In genomic region chr5:92905594-92906008, GRCm38 (mm10) we compare ENCODE assay signal across 9 mouse cellular contexts.
DNase-seq lines count a peak whose midpoint lies in the region; ATAC-seq and TF ChIP-seq lines count a peak whose summit lies in the region.
"Had no signal": no experiment of that assay in that cellular context is flagged by ENCODE, and none has a peak within 500 bp of the region (broad histone marks: within the 10 kb centered on the region; RNA-seq: fewer than 3 reads in every experiment).

No protein-coding gene starts in this region.

- DNase-seq in heart, adult 2 months = no peak
- peak; percentile 86 for DNase-seq in embryonic facial prominence, embryonic 10.5 days (ENCODE audit: low spot score)
- peak; percentile 74 for DNase-seq in hindbrain, postnatal 0 days (ENCODE audit: low spot score)
- peak; percentile 93 for DNase-seq in midbrain, embryonic 10.5 days (ENCODE audit: low spot score)
- no peak for DNase-seq in c-Kit-positive CD71-positive TER-119-positive erythroid progenitor cells, embryonic 14.5 days (ENCODE audit: low spot score)
- DNase-seq in spleen, adult 12 weeks (ENCODE audit: low spot score) = no peak
- DNase-seq in cerebellum, adult 18-20 months = no peak

- no peak overlapping the region for H3K4me3 ChIP-seq in heart, embryonic 16.5 days (ENCODE audit: low read length)
- H3K4me3 ChIP-seq in heart, adult 2 months = no peak overlapping the region
- 0 out of 2 replicates have a peak overlapping the region, but pooled peaks have one; percentile 8 for H3K4me3 ChIP-seq in embryonic facial prominence, embryonic 10.5 days
- H3K4me3 ChIP-seq in hindbrain, postnatal 0 days (ENCODE audit: low read length) = no peak overlapping the region
- peak overlapping the region; percentile 35 for H3K4me3 ChIP-seq in midbrain, embryonic 10.5 days

- TF ChIP-seq CTCF in heart, adult 2 months (IDR thresholded peaks at IDR 0.05) = no peak
- TF ChIP-seq CTCF in hindbrain, postnatal 0 days (IDR thresholded peaks at IDR 0.05; ENCODE audit: low read depth) = no peak

- no peak for TF ChIP-seq POLR2A in heart, adult 2 months (IDR thresholded peaks at IDR 0.05; ENCODE audit: insufficient read depth, low read depth, low read length)

- no peaks in the 10 kb centered on the region for H3K79me2 ChIP-seq in heart, adult 2 months (replicated peaks; ENCODE audit: control insufficient read depth, insufficient read depth, low read length)

- ATAC-seq in heart, embryonic 16.5 days (replicated peaks; ENCODE audit: extremely low read depth, insufficient read depth, low FRiP score) = 0 out of 2 replicates have a peak, but pooled peaks have one; percentile 30
- peak; percentile 91 for ATAC-seq in hindbrain, postnatal 0 days

- H3K9ac ChIP-seq in heart, embryonic 16.5 days (ENCODE audit: low read length) = peak overlapping the region; percentile 60
- no peak overlapping the region for H3K9ac ChIP-seq in heart, adult 2 months (ENCODE audit: low read depth, low read length)
- H3K9ac ChIP-seq in hindbrain, postnatal 0 days (replicated peaks; ENCODE audit: low read length) = no peak overlapping the region

- no peak for TF ChIP-seq EP300 in heart, adult 2 months (IDR thresholded peaks at IDR 0.05; ENCODE audit: insufficient read depth, low read depth, low read length)

- H3K9me3 ChIP-seq in heart, embryonic 16.5 days (replicated peaks; ENCODE audit: control insufficient read depth, low read length) = peaks cover 10% of the 10 kb centered on the region
- H3K9me3 ChIP-seq in embryonic facial prominence, embryonic 10.5 days = peaks cover 6% of the 10 kb centered on the region
- H3K9me3 ChIP-seq in hindbrain, postnatal 0 days (ENCODE audit: low read length) = no peaks in the 10 kb centered on the region
- peaks cover 16% of the 10 kb centered on the region for H3K9me3 ChIP-seq in midbrain, embryonic 10.5 days (replicated peaks)

- H3K27ac ChIP-seq in heart, embryonic 16.5 days (ENCODE audit: low read length) = peak overlapping the region; percentile 81
- no peak overlapping the region for H3K27ac ChIP-seq in heart, adult 2 months
- peak overlapping the region; percentile 83 for H3K27ac ChIP-seq in embryonic facial prominence, embryonic 10.5 days (replicated peaks)
- H3K27ac ChIP-seq in hindbrain, postnatal 0 days = peak overlapping the region; percentile 45; the same call in 1 of the 2 replicates
- H3K27ac ChIP-seq in midbrain, embryonic 10.5 days (replicated peaks) = peak overlapping the region; percentile 87

- H3K4me2 ChIP-seq in heart, embryonic 16.5 days (ENCODE audit: low read depth, low read length) = 0 out of 2 replicates have a peak overlapping the region, but pooled peaks have one; percentile 4
- H3K4me2 ChIP-seq in hindbrain, postnatal 0 days (ENCODE audit: low read depth, low read length) = no peak overlapping the region

- H3K4me1 ChIP-seq in heart, embryonic 16.5 days (ENCODE audit: control insufficient read depth, insufficient read depth, low read length) = peaks cover 60% of the 10 kb centered on the region
- H3K4me1 ChIP-seq in heart, adult 2 months (ENCODE audit: control insufficient read depth, insufficient read depth, low read length) = peaks cover 5% of the 10 kb centered on the region
- peaks cover 46% of the 10 kb centered on the region for H3K4me1 ChIP-seq in embryonic facial prominence, embryonic 10.5 days
- no peaks in the 10 kb centered on the region for H3K4me1 ChIP-seq in hindbrain, postnatal 0 days (ENCODE audit: insufficient read depth, low read length)
- H3K4me1 ChIP-seq in midbrain, embryonic 10.5 days = peaks cover 64% of the 10 kb centered on the region

- peaks cover 11% of the 10 kb centered on the region for H3K36me3 ChIP-seq in heart, embryonic 16.5 days (ENCODE audit: control insufficient read depth, insufficient read depth)
- H3K36me3 ChIP-seq in heart, adult 2 months (ENCODE audit: control insufficient read depth, insufficient read depth, low read length) = peaks cover 2% of the 10 kb centered on the region; the same call in 1 of the 2 replicates
- H3K36me3 ChIP-seq in embryonic facial prominence, embryonic 10.5 days (replicated peaks) = peaks cover 43% of the 10 kb centered on the region
- no peaks in the 10 kb centered on the region for H3K36me3 ChIP-seq in hindbrain, postnatal 0 days (ENCODE audit: insufficient read depth, low read length)
- peaks cover 35% of the 10 kb centered on the region for H3K36me3 ChIP-seq in midbrain, embryonic 10.5 days

- intact Hi-C loops in heart, adult 2 months (cut with DNase I) = no loop called here

- no peaks in the 10 kb centered on the region for H3K27me3 ChIP-seq in heart, embryonic 16.5 days (ENCODE audit: control insufficient read depth, insufficient read depth, low read length)
- no peaks in the 10 kb centered on the region for H3K27me3 ChIP-seq in heart, adult 2 months (ENCODE audit: control insufficient read depth, insufficient read depth, low read length)
- no peaks in the 10 kb centered on the region for H3K27me3 ChIP-seq in embryonic facial prominence, embryonic 10.5 days (replicated peaks; ENCODE audit: low read depth, poor library complexity, severe bottlenecking)
- H3K27me3 ChIP-seq in hindbrain, postnatal 0 days (ENCODE audit: insufficient read depth, low read length) = no peaks in the 10 kb centered on the region
- no peaks in the 10 kb centered on the region for H3K27me3 ChIP-seq in midbrain, embryonic 10.5 days (ENCODE audit: low read depth, poor library complexity, severe bottlenecking)
- H3K27me3 ChIP-seq: CH12.LX had no signal

- WGBS in heart, embryonic 16.5 days = 13% methylated on average over 8 of the region's 8 CpGs
- 30% methylated on average over 8 of the region's 8 CpGs for WGBS in heart, adult 2 months
- 5% methylated on average over 8 of the region's 8 CpGs for WGBS in embryonic facial prominence, embryonic 10.5 days
- 8% methylated on average over 8 of the region's 8 CpGs for WGBS in hindbrain, postnatal 0 days
- WGBS in midbrain, embryonic 10.5 days = 2% methylated on average over 8 of the region's 8 CpGs

Comparison
In these comparisons a context has a peak if more than half of its experiments do, and no peak if none do; other contexts are left out.
1. H3K4me3 ChIP-seq: peak in embryonic facial prominence, embryonic 10.5 days (single experiment) and midbrain, embryonic 10.5 days (single experiment); none in heart, embryonic 16.5 days (single experiment), heart, adult 2 months (single experiment) and hindbrain, postnatal 0 days (single experiment).
2. DNase-seq: peak in embryonic facial prominence, embryonic 10.5 days (single experiment), hindbrain, postnatal 0 days (single experiment) and midbrain, embryonic 10.5 days (single experiment); none in heart, adult 2 months (0 of 2), c-Kit-positive CD71-positive TER-119-positive erythroid progenitor cells, embryonic 14.5 days (single experiment), spleen, adult 12 weeks (single experiment) and cerebellum, adult 18-20 months (0 of 2).